Mouse (Mus musculus) brain, embryonic 14.5 days (tissue): ENCODE measurements around the gene Casz1.

Experiments used
- CTCF ChIP-seq: fragments of 200-500 bp; IDR thresholded peaks from 2 replicates; pipeline ENCODE4 v1.5.1; 2012; ENCODE audit warnings: inconsistent platforms, mild to moderate bottlenecking, moderate library complexity, borderline replicate concordance; ENCODE audit not compliant: insufficient read depth, insufficient read length; ENCODE audit errors: extremely low read depth
- POLR2A ChIP-seq: fragments of 200-500 bp; IDR thresholded peaks from 2 replicates; pipeline ENCODE4 v1.6.1; 2012; ENCODE audit warnings: mild to moderate bottlenecking, inconsistent platforms, borderline replicate concordance; ENCODE audit not compliant: poor library complexity, insufficient read depth, insufficient read length, severe bottlenecking; ENCODE audit errors: extremely low read depth

- TF ChIP-seq CTCF: no peak
- no peak for TF ChIP-seq POLR2A
These were observed 134.3 kb downstream of the Casz1 start for GRCm38 (mm10) chr4:148938546-148938945.
